Mouse (Mus musculus): Measurements from ENCODE around the gene Sipa1l3.
A peak's percentile ranks its signal among the peaks of the same experiment; 100 is the strongest.

Gene Sipa1l3

DNA sequence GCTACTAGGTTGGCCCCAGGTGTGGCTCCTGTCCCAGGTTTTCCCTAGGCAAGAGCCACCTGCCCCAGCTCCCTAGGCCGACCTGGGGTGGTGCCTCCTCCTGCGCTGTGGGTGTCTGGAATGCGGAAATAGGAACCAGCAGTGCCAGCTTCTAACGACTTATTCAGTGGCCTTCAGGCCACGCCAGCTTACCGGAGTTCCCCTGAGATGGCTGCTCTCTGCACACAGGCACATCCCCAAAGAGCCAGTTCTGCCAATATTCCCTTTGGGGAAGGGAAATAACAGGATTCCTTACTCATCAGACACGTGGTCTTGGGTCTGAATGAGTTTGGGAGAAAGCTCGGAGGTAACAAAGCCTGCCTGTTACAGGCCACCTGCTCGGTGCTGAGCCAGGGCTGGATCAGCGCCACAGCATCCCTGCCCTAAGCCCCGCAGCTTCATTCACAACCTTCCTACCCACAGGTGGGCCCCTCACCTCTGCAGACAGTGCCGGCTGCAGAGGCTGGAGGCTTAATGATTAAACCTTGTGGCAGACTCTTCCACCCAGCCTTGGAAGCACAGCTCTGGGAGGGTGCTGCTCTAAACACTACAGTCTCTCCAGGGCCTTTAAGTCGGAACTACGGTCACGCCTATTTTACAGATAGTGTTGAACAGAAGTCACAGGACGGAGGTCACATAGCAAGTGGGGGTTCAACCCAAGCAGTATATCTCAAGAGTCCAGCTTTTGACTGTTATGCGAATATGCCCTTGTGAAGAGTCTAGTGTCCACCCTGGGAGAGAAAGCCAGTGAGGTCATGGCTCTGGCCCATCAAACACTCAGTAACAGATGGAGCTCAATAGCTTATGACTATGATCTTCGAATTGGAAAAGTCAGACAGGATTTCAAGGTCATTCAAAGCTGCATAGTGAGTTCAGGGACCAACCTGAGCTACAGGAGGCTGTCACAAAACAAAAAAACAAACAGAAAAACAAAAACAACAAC is 12.8 kb downstream of the Sipa1l3 start:
- no peak for DNase-seq (ENCODE audit: low spot score)

DNA sequence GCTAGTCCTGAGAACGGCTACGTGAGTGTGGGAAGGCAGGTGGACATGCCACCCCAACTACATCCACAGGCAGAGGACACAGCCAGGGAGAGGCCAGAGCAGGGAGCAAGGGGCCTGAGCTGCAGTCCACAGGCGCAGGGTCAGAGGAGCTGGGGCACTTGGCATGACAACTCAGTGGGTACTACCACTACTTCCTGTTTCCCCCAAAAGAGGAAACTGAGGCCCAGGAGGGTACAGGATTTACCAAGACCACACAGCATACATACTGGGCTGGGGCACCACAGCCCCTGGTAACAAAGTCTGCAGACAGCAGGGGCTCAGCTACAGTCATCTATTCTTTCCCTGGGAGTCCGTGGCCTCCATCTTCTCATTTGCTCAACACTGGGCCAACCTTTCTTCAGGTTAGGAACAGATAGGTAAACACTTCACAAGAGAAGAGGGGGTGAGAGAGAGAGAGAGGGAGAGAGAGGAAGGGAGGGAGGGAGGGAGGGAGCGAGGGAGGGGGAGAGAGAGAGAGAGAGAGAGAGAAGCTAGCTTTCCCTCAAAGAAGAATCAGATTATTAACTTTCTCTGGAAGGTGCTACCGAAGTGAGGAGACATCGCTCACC is 13.7 kb downstream of the Sipa1l3 start:
- DNase-seq (ENCODE audit: low spot score) = no peak

DNA sequence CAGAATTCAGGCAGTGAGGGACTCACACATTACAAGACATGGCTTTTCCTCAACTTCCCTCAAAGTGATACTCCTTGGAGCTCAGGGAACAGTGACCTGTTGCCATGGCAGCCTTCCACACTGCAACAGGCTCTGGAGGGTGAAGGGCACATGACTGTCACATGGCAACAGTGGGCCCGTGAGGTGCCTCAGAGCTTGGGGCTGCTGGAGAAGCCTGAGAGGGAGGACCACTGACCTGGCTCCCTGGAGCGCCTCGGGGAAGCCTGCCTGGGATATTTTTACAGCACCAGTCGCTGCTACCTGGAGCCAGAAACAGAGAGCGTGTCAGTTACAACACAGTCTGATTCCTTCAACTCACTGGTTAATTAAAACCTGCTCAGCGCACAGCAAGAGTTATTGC is 14.8 kb downstream of the Sipa1l3 start:
- DNase-seq (ENCODE audit: low spot score) = no peak

GRCm38 (mm10) chr7:29501214-29501613 is 17.2 kb downstream of the Sipa1l3 start:
- no peak for DNase-seq (ENCODE audit: low spot score)

DNA sequence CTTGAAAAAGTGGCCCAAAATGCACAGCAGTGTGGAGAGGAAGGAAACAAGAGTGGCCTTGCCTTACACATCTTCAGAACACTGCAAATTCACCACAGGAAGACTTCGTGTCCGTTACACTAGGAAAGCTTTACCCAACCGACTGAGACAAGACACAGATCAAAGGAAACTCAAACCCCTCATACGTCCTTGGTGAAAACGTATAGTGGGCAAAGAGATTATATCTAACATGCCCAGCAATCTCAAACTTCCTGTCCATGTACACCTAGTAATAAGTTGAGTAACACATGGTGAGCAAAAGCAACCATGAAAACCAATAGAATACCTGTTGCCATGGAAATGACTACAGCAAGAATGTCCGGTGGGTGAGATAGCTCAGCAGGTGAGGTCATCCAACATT is 19.4 kb downstream of the Sipa1l3 start:
- DNase-seq (ENCODE audit: low spot score) = no peak

DNA sequence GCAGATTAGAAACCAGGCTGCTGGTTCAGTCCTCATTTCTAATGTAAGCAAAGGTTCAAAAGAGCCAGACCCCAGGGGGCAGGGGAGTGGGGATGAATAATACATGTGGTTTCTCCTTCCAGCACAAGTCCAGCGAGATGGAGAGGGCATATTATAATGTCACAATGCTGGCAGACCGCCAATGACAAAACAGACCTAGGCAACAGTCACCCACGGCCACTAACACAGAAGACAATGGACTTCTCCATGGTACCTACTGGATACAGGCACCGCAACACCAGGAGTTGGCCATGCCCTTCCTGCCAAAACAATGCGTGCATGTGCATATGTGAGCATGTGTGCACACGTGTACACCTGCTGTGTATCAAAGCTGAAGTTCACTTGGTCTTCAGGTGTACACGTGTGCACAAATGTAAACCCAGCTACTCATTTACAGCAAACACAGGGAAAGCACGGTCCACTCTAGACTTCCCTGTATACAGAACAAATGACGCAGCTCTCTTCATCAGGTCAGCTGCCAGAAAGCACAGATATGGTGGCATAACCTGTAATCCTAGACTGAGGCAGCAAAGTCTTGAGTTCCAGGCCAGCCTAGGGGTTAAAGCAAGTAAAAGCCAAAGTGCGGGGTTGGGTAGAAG is 21.4 kb downstream of the Sipa1l3 start:
- DNase-seq (ENCODE audit: low spot score) = no peak

- no peak for DNase-seq (ENCODE audit: low spot score)
Measured at GRCm38 (mm10) chr7:29496332-29496731, 22.1 kb downstream of the Sipa1l3 start.

- DNase-seq (ENCODE audit: low spot score) = no peak
Measured at GRCm38 (mm10) chr7:29495880-29496279, 22.6 kb downstream of the Sipa1l3 start.

GRCm38 (mm10) chr7:29494854-29495253 is 23.6 kb downstream of the Sipa1l3 start:
- no peak for DNase-seq (ENCODE audit: low spot score)

DNA sequence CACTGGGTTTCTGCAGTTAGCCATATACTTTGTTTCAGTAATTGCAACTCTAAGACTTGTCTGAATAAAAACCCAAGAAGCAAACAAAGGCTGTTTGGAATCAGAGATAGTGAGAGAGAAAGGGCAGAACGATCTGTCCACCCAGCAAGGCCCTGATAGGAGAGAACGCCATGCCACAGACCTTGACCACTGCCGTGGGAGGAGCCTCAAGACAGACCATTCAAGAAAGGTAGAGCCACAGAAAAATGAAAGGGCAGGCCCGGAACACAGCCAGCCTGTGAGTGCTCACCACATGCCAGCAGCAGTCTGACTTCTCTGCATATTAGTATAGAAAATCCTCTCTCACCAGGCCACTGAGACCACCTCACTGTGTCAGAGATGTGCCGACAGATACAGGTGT is 24.4 kb downstream of the Sipa1l3 start:
- DNase-seq (ENCODE audit: low spot score) = peak; percentile 83

DNA sequence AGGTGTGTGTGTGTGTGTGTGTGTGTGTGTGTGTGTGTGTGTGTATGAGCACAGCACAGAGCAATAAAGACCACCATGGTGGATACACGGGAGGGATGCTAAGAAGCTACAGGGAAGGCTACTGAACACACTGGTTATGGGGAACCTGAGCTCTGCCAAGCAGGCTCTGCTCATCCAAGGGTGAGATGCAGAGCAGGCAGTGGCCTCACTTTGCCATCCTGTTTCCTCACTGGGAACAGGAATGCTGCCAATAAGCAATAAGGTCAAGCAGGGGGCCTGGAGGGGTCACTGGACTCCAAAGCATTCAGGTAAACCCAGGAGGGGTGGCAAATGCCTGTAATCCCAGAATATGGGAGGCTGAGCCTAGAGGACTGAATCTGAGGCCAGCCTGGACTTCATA is 25.4 kb downstream of the Sipa1l3 start:
- DNase-seq (ENCODE audit: low spot score) = no peak

- DNase-seq (ENCODE audit: low spot score) = no peak
Measured at GRCm38 (mm10) chr7:29491861-29492260, 26.6 kb downstream of the Sipa1l3 start.

DNA sequence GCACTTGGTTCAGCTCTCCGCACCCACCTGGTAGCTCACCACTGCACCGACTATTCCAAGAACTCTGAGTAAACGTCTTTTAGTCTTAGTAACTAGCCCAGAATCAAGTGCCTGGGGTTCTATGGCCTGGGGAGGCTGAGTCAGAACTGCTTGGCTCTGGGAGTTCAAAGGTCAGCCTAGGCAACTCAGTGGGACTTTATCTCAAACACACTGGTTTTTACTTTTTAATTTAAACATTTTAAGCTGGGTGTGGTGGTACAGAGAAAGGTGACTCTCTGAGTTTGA is 27.0 kb downstream of the Sipa1l3 start:
- no peak for DNase-seq (ENCODE audit: low spot score)

- no peak for DNase-seq (ENCODE audit: low spot score)
Measured at GRCm38 (mm10) chr7:29490704-29491470, 27.6 kb downstream of the Sipa1l3 start.

DNA sequence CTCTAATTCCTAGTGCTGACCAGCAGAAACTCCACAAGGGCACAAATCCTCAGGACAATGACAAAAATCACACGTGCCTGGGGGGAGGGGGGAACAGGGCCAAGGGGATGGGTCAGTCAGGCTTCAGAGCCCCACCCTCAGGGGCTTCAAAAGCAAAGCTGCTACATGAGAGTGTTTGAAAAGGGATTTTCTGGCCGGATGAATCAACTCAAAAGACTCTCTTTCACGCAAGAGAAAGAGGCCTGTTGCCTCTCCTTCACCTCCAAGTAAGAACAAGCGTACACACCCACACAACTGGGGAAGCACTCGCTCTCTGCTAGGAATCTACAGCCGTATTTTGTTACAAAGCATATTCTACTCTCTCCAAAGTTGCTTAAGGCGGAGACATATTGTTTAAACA is 28.6 kb downstream of the Sipa1l3 start:
- DNase-seq (ENCODE audit: low spot score) = no peak

DNA sequence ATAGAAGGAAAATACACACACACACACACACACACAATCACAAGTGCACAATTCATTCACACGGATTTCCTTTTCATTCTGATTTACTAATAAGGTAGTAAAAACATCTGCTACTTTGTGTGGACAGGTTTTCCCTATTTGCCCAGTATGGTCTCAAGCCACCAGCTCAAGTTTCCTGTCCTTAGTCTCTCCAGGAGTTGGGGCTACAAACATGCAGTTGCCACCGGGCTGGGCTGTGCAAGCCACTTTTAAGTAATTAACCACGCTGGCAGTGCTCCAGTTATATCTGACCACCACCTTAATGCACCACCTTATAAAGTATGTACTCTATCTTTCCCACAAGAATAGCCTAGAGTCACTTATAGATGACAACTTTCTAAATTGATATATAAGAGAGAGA is 29.1 kb downstream of the Sipa1l3 start:
- no peak for DNase-seq (ENCODE audit: low spot score)

DNA sequence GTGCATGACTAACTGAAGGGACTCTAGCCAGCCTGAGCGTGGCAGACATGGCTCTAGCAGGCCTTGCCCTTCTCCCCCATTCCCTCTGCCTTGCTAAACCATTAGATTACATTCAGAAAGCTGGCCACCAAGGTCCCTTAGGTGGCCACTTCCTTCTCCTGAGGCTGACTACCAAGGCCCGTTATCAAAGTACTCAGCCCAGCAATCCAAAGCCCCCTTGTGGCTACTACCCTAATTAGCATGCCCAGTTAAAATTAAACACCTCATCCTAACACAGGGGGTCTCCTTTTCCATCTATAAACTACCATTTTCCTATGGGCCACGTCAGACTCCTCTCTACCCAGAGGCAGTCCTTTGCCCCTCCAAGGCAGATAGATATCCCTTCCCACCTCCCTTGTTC is 31.7 kb downstream of the Sipa1l3 start:
- DNase-seq (ENCODE audit: low spot score) = no peak

GRCm38 (mm10) chr7:29485721-29486120 is 32.7 kb downstream of the Sipa1l3 start:
- no peak for DNase-seq (ENCODE audit: low spot score)

DNA sequence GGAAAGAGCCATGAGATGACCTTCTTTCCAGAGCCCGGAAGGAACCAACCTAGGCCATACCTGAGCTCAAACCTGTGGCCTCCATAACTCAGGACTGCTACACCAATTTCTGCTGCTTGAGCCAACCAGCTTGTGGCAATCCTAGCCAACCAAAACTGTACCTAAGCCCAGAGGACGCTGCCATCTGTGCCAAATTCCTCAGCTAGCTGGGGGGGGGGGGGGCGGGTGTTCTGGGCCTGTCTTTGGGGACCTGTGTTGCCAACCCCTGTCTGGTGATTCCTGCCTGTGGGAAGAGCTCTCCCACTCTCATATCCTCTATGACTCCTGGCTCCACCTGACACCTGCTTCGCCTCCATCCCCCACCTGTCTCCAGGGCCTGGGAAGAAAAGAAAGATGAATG is 34.9 kb downstream of the Sipa1l3 start:
- DNase-seq (ENCODE audit: low spot score) = no peak

GRCm38 (mm10) chr7:29481345-29482155 is 36.9 kb downstream of the Sipa1l3 start:
- DNase-seq (ENCODE audit: low spot score) = no peak

GRCm38 (mm10) chr7:29480590-29481344 is 37.7 kb downstream of the Sipa1l3 start:
- DNase-seq (ENCODE audit: low spot score) = no peak
